Mouse (Mus musculus) kidney, adult 11 months (tissue): ENCODE data around the gene Pqlc3.
A peak's percentile ranks its signal among the peaks of the same experiment; 100 is the strongest.
"Not testable (repeated sequence)": the region's sequence is repeated elsewhere in the genome, so short reads cannot be mapped to it uniquely, and the experiment has no call there.

ENCODE experiments used
- DNase-seq: peaks from one replicate; pipeline ENCODE4 v3.0.0; 2022

Pqlc3 gene

GRCm38 (mm10) chr12:16999739-17000497 is at the start of gene Pqlc3:
TSS of gene Pqlc3 (minus strand) at chr12:17000408.
- peak; percentile 80 for DNase-seq

DNA sequence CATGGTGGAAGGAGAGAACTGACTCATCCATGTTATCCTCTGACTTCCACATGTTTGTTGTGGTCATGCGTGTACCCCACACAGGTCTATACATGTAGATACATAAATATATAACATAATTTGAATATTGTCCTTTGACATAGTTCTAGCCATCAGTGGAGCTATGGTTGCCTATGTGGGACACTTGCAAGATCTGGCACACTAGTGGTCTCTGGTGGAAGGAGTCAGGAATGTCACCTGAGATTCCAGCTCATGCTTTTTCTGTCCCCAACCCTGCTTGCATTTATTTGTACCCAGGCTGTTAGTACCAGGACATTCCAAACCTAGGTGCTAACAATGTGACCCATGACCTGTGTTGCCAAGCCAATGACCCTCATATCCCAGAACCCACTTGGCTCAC is 49.6 kb upstream of the Pqlc3 start:
- no peak for DNase-seq

DNA sequence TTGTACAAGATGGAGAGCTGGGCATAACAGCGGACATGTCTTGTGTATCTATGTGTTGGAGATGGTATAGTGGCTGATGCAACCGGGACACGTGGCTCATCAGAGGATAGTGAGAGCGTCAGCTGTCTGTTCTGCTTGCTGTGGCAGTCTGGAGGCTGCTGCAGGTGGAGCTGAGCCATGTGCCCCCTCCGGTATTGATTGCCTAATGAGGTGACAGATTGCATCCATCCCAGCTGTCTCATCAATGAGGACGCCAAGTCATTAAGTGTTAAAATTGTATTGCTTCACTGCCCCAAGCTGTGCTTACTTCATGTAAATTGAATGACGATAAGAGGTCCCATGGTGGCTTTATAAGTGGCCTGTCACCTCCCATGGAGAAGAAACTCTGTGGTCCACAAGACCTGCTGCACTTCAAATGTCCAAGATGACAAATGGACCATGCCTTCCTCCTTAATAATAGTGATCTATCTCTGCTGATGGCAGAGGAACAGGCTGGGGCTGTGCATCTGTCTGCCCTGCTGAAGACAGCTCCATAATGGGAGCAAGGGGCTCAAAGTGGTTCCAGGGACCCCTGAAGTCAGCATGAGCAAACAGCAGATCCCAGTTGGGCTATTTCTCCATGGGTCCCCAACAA is 48.9 kb upstream of the Pqlc3 start:
- DNase-seq, result no peak

DNA sequence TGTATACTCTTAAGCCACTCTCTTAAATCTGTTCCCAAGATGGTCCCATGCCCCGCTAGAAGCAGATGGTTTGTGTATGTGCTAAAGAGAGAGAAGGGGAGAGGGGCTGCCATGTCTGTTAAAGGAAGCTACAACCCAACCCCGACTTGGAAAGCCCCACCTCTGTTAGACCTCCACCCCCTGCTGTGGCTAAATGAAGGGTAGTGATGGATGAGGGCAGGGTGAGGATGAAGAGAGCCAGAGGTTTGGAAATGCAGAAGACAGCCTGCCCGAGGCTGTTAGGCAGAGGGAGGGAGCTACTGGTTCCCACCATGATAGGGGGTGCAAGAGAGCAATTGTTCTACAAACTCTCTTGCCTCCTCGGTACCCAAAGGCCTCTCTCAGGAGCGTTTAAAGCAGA is 43.1 kb upstream of the Pqlc3 start:
- DNase-seq, result no peak

GRCm38 (mm10) chr12:17040567-17040966 is 40.4 kb upstream of the Pqlc3 start:
- no peak for DNase-seq

- no peak for DNase-seq
Measured at GRCm38 (mm10) chr12:17039415-17039814, 39.2 kb upstream of the Pqlc3 start.

- DNase-seq, result no peak
Measured at GRCm38 (mm10) chr12:17038246-17038645, 38.0 kb upstream of the Pqlc3 start.

DNA sequence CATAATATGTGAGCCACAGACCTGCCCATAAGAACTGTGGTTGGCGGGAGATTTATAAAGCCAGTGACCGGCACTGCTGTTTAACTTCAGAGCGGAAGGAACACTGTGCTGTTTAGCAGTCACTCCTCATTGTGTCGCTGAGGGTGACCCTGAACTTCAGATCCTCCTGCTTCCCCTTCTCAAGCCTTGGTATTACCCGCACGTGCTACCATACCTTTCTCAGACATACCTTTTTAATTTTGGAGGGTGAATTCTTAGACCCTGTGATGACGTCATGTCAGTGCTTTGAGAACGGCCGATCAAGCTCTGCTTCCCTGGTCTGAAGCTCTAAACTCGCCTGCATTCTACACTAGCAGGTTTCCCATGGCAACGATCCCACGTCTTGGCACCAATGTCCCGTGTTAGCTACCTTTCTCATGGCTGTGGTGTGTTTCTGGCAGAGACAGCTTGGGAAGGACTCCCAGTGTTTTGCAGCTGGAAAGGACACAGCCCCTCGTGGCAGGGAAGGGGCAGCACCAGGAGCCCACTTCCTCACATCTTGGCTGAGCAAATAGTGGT is 36.9 kb upstream of the Pqlc3 start:
- no peak for DNase-seq

DNA sequence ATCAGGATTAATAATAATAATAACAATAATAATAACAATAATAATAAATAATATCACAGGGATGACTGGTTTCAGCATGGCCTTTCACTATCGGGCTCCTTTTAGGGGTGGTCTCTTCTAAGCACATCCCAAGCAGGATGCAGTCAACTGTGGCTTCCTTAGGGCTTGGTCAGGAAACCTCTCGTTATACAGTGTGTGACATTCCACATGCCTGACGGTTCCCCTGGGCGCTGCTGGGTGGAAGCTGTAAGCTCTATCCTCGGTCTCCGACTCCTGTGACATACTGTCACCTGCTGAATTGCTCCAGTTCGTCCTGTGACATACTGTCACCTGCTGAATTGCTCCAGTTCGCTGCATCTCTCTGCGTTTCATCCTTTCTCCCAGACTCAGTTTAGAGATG is 36.3 kb upstream of the Pqlc3 start:
- no peak for DNase-seq

DNA sequence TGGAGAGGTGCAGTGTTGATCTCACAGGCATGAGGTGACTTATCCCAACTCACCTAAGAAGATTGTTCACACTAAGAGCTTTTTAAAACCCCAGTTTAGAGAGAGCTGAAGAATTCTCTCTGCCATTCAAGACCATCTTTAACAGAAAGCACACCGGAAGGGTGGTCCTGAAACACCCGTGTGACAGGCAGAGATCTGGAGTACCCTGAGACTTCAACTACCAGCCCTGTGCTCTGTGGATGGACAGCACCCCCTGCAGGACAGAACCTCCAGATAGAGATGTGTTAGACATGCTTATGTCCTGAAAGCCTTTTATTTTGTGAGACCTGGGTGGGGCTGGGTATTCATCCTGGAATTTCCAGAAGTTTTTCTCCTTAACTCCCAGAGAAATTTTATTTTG is 34.9 kb upstream of the Pqlc3 start:
- DNase-seq, result no peak

DNA sequence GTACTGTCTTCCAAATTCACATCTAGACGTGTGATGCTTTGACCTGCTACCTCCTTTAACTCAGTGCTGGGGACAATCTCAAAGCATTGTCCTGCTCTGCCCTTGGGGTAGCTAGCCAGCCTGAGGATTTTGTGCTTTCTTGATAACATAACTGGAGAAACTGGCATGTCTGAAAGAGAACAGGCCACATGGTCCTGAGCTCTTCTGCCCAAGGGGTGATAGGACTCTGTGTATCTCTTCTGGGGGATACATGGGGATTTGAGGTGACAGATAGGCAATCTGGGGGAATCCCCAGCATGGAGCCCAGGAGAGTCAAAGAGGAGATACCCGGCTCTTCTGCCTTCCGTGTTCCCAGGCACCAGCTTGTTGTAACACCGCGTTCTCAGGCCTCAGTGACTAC is 34.5 kb upstream of the Pqlc3 start:
- no peak for DNase-seq

GRCm38 (mm10) chr12:17033464-17033841 is 33.2 kb upstream of the Pqlc3 start:
- no peak for DNase-seq

DNA sequence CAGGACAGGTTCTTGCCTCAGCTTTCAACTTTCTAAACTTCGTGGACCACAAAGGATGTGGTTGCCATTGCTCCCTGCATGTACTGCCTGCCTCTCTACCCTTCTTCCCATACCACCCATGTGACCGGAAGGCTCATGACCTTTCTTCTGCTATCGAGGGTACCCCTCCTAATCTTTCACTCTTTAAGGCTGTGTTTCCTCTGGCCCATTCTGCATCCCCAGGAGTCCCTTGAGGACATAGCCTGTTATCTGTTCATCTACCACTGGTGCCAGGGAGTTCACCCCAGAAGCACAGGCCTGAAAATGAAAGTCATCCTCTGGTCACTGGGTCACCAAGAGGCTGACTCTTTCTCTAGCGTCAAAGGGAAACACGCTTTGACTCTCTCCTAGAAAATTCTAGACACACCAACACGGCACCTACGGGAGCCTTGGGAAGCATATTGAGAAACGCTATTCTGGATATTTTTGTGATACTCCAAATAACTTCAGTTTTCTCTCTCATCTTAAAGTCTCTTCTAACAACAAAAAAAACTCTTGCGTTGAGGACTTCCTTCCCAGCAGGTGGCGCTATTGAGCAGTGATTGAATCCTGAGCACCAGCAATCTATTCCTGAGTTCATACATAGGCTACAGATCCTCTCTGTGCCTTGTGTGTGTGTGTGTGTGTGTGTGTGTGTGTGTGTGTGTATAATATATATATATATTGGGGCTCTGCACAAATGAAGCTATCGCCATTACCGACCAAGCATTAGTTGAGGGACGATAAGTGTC is 32.7 kb upstream of the Pqlc3 start:
- DNase-seq, result no peak

GRCm38 (mm10) chr12:17024554-17025110 is 24.4 kb upstream of the Pqlc3 start:
- no peak for DNase-seq

- DNase-seq, result no peak
Measured at GRCm38 (mm10) chr12:17022145-17022544, 21.9 kb upstream of the Pqlc3 start.

DNA sequence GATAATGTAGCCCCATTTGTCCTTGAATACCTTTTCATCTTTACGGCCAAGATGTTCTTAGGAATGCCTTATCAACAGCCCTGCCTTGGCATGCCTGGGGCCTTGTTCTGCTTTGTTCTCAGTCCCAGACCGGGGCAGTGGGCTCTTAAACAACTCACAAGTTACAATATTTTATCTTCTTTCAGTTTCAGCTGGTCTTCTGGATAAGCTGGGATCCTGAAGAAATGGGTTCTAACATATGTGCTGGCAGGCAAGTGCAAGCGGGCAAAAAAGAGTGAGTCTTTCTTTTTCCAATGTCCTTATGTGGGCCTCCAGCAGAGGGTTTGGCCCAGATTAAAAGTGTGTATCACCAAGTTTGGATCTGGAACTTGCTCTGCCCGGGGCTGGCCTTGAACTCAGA is 20.9 kb upstream of the Pqlc3 start:
- DNase-seq, result not testable (repeated sequence)

DNA sequence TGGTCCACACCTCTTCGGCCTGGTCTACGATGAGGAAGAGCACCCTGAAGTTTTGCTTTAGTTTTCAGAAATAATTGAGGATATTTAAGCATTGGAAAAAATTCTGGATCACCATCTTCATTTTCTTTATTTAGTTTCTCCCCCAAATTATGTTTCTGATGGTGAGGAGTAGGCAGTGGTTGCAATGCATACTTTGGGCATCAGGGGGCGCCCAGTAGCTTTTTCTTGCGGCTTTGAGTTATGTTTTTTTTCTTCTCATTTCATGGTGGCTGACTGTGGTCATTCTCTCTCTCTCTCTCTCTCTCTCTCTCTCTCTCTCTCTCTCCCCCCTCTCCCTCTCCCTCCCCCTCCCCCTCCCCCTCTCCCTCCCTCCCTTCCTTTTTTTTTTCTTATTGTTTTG is 18.3 kb upstream of the Pqlc3 start:
- no peak for DNase-seq

GRCm38 (mm10) chr12:17015711-17016110 is 15.5 kb upstream of the Pqlc3 start:
- no peak for DNase-seq

GRCm38 (mm10) chr12:17012067-17012899 is 12.1 kb upstream of the Pqlc3 start:
- no peak for DNase-seq

- peak; percentile 47 for DNase-seq
Measured at GRCm38 (mm10) chr12:17011100-17011870, 11.1 kb upstream of the Pqlc3 start, which contains the start of gene 2410004P03Rik. TSS of gene 2410004P03Rik (minus strand) at chr12:17011727.

- no peak for DNase-seq
Measured at GRCm38 (mm10) chr12:17009466-17009865, 9.3 kb upstream of the Pqlc3 start.
